23 mouse cellular contexts compared by ENCODE assay signal in the genomic region with DNA sequence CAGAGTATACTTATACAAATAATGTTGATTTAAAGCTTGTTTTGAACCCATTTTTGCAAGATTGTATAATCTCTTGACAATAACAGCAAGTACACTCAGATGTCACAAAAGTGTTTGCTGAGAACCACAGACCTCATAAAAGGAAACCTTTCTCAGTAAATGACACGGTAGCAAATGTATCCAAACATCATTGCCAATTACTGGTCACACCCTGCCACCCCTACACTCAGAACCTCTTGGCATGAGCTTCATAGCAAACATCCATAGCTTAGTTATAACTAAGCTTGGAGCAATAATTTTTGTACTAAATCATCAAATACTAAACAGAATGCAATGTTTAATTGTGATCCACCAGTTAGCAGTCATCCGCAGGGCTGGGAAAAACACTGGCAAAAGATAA.
DNase-seq lines count a peak whose midpoint lies in the region; TF ChIP-seq lines count a peak whose summit lies in the region.
"Had no signal": no experiment of that assay in that cellular context is flagged by ENCODE, and none has a peak within 500 bp of the region (broad histone marks: within the 10 kb centered on the region; RNA-seq: fewer than 3 reads in every experiment).

No protein-coding gene starts in this region.

- peak overlapping the region; percentile 38; the same call in 1 of the 2 replicates for H3K27ac ChIP-seq in spleen, adult 2 months (ENCODE audit: insufficient read depth, low read length)
- H3K27ac ChIP-seq: embryonic facial prominence, embryonic 13.5 days; embryonic facial prominence, embryonic 15.5 days; forebrain, embryonic 10.5 days; forebrain, embryonic 12.5 days had no signal

- H3K4me1 ChIP-seq in spleen, adult 2 months (ENCODE audit: control insufficient read depth, insufficient read depth, insufficient read length) = 0 out of 2 replicates have a peak, but pooled peaks cover 3% of the 10 kb centered on the region
- H3K4me1 ChIP-seq: embryonic facial prominence, embryonic 13.5 days; embryonic facial prominence, embryonic 15.5 days had no signal

- no peaks in the 10 kb centered on the region for H3K36me3 ChIP-seq in spleen, adult 2 months (ENCODE audit: control insufficient read depth, insufficient read depth, low read length)
- H3K36me3 ChIP-seq: embryonic facial prominence, embryonic 13.5 days; embryonic facial prominence, embryonic 15.5 days; forebrain, embryonic 10.5 days; forebrain, embryonic 12.5 days; G1E had no signal

- peak in 1 of 2 experiments; percentile 21 for DNase-seq in spleen, adult 2 months (ENCODE audit: low read depth in 1 of 2, low spot score in 2 of 2)
- DNase-seq in spleen, postnatal 10 days (ENCODE audit: low spot score in 2 of 2) = no peak
- peak; percentile 56 for DNase-seq in T-cell, adult 2 months (ENCODE audit: low spot score)
- DNase-seq in cerebellum, postnatal 10 days = no peak
- DNase-seq in cerebellum, adult 18-20 months = no peak
- DNase-seq: adrenal gland, adult 2 months; adrenal gland, postnatal 10 days; adrenal gland, postnatal 25 days; B cell, adult 2 months; cerebellum, adult 11 months; cerebellum, adult 2 months; cerebellum, adult 9-10 months; cerebellum, postnatal 14 days; cerebellum, postnatal 36 days; embryo, embryonic 11 days had no signal

- H3K27me3 ChIP-seq in spleen, adult 2 months (ENCODE audit: control insufficient read depth, insufficient read depth, low read length) = no peaks in the 10 kb centered on the region
- H3K27me3 ChIP-seq: CH12.LX; embryonic facial prominence, embryonic 13.5 days; embryonic facial prominence, embryonic 15.5 days; forebrain, embryonic 12.5 days; Patski had no signal

- TF ChIP-seq CTCF in spleen, adult 2 months (IDR thresholded peaks at IDR 0.05; ENCODE audit: extremely low read depth, insufficient read depth, insufficient read length, insufficient replicate concordance) = no peak

- no peak overlapping the region for H3K4me3 ChIP-seq in spleen, adult 2 months (ENCODE audit: extremely low read depth, insufficient read depth, insufficient read length)
- H3K4me3 ChIP-seq: embryonic facial prominence, embryonic 13.5 days; embryonic facial prominence, embryonic 15.5 days; erythroblast, embryonic 14.5 days; forebrain, embryonic 10.5 days; forebrain, embryonic 12.5 days had no signal

- 80% methylated on average over 2 of the region's 2 CpGs for WGBS in spleen, adult 2 months

- no peak for TF ChIP-seq POLR2A in spleen, adult 2 months (IDR thresholded peaks at IDR 0.05; ENCODE audit: low read depth, low read length)
